Mouse (Mus musculus) layer of hippocampus, postnatal 25 days (tissue): ENCODE results near the gene Pdgfb. TPM values are rescaled to one million over a fixed set of nuclear protein-coding genes. Genes with fewer than 3 reads are reported as not detected.

Source experiments
- DNase-seq, 2 experiments: peaks; one replicate each; pipeline ENCODE4 v3.0.0; 2022; ENCODE audit warnings: mixed read lengths in 2 of 2, low spot score in 1 of 2; ENCODE audit errors: extremely low spot score in 1 of 2
- total RNA-seq, 2 experiments: library from RNA; stranded (reverse); gene quantifications; 2 replicates each; pipeline ENCODE4 v1.2.3; 2021

Gene Pdgfb
- 10 to 100 TPM; 28.9 to 33.6 TPM for total RNA-seq

GRCm38 (mm10) chr15:80014321-80015210 lies at the start of gene Pdgfb:
Gene Pdgfb, minus strand, starts transcription at chr15:80014977.
- peak; percentile 37 to 52 for DNase-seq

- no peak for DNase-seq
These were observed 48.0 kb upstream of the Pdgfb start for GRCm38 (mm10) chr15:80062821-80063220.

GRCm38 (mm10) chr15:80062339-80062738 lies 47.6 kb upstream of the Pdgfb start:
- DNase-seq, result no peak

GRCm38 (mm10) chr15:80061071-80061550 lies 46.3 kb upstream of the Pdgfb start:
- no peak for DNase-seq

- DNase-seq, result no peak
These were observed 45.7 kb upstream of the Pdgfb start for GRCm38 (mm10) chr15:80060356-80061070.

GRCm38 (mm10) chr15:80059606-80060005 lies 44.8 kb upstream of the Pdgfb start:
- DNase-seq, result no peak

GRCm38 (mm10) chr15:80058151-80058550 lies 43.4 kb upstream of the Pdgfb start:
- DNase-seq, result no peak

- no peak for DNase-seq
These were observed 39.4 kb upstream of the Pdgfb start for GRCm38 (mm10) chr15:80054034-80054710.

GRCm38 (mm10) chr15:80053381-80054033 lies 38.7 kb upstream of the Pdgfb start:
- no peak for DNase-seq

- no peak for DNase-seq
These were observed 37.0 kb upstream of the Pdgfb start for GRCm38 (mm10) chr15:80051782-80052181.

- no peak for DNase-seq
These were observed 36.5 kb upstream of the Pdgfb start for GRCm38 (mm10) chr15:80051092-80051761.

GRCm38 (mm10) chr15:80050093-80050492 lies 35.3 kb upstream of the Pdgfb start:
- DNase-seq, result no peak

- DNase-seq, result no peak
These were observed 33.2 kb upstream of the Pdgfb start for GRCm38 (mm10) chr15:80047973-80048372.

GRCm38 (mm10) chr15:80047242-80047641 lies 32.5 kb upstream of the Pdgfb start:
- DNase-seq, result no peak

- no peak for DNase-seq
These were observed 31.0 kb upstream of the Pdgfb start for GRCm38 (mm10) chr15:80045749-80046148.

- no peak for DNase-seq
These were observed 29.5 kb upstream of the Pdgfb start for GRCm38 (mm10) chr15:80044249-80044648.

GRCm38 (mm10) chr15:80042152-80042551 lies 27.4 kb upstream of the Pdgfb start:
- DNase-seq, result no peak

GRCm38 (mm10) chr15:80038110-80038391 lies 23.3 kb upstream of the Pdgfb start:
- no peak for DNase-seq

GRCm38 (mm10) chr15:80037255-80038109 lies 22.7 kb upstream of the Pdgfb start:
- no peak for DNase-seq
